8 mouse cellular contexts compared by ENCODE assay signal in the genomic region with DNA sequence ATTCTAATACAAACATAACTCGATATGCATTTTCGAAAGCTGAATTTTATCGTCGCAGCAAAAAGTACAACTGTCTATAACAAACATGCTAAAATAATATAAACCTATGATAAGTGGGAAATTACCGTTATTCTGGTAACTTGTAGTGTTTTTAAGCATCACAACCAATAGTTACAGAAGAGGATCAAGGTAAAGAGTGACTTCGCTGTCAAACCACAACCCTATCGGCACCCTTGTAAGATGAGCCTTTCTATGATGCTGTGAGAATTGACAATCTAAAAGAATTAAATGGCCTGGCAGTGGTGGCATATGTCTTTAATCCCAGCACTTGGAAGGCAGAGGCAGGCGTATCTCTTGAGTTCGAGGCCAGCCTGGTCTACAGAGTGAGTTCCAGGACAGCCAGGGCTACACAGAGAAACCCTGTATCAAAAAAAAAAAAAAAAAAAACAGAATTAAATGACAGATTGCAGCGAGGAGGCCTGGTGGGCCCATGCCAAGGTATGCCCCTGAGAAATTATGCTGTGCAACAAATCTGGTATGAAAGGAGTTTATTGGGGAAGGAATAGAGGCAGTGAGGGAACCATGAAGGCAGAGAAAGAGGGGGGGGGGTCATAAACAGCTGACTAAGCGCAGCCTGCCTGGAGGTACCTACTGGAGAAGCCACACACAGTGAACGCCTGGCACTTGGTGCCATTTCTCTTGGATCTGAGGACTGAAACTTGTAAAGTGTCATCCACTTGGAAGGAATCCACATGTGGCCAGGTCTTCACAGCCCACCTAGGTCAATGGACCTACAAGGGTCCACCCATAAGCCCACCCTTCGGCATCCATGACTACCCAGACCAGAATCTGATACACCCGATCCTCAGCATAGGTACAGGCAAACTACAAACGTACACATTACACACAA. TPM values are rescaled to one million over a fixed set of nuclear protein-coding genes. Genes with fewer than 3 reads are reported as not detected.
A peak's percentile ranks its signal among the peaks of the same experiment; 100 is the strongest.
DNase-seq lines count a peak whose midpoint lies in the region; ATAC-seq and TF ChIP-seq lines count a peak whose summit lies in the region.

No protein-coding gene starts in this region.

- peak overlapping the region; percentile 91 for H3K4me2 ChIP-seq in embryonic facial prominence, embryonic 12.5 days (replicated peaks)
- peak overlapping the region; percentile 62 for H3K4me2 ChIP-seq in hindbrain, embryonic 14.5 days (replicated peaks)
- peak overlapping the region; percentile 72 for H3K4me2 ChIP-seq in midbrain, embryonic 14.5 days (ENCODE audit: low read length)

- peak overlapping the region; percentile 95 for H3K4me3 ChIP-seq in left cerebral cortex, adult 2 months
- peak overlapping the region; percentile 70 for H3K4me3 ChIP-seq in embryonic facial prominence, embryonic 12.5 days
- H3K4me3 ChIP-seq in hindbrain, embryonic 14.5 days (replicated peaks; ENCODE audit: low read length), result peak overlapping the region; percentile 85
- H3K4me3 ChIP-seq in midbrain, embryonic 14.5 days (replicated peaks; ENCODE audit: low read depth, low read length), result peak overlapping the region; percentile 71
- no peak overlapping the region for H3K4me3 ChIP-seq in thymus, adult 2 months (ENCODE audit: control insufficient read depth, insufficient read depth, low read length)

- H3K4me1 ChIP-seq in embryonic facial prominence, embryonic 12.5 days, result peaks cover 62% of the 10 kb centered on the region
- H3K4me1 ChIP-seq in hindbrain, embryonic 14.5 days (replicated peaks; ENCODE audit: control insufficient read depth, insufficient read depth, low read length), result peaks cover 36% of the 10 kb centered on the region
- peaks cover 44% of the 10 kb centered on the region for H3K4me1 ChIP-seq in midbrain, embryonic 14.5 days (ENCODE audit: control insufficient read depth, insufficient read depth, low read length)
- peaks cover 14% of the 10 kb centered on the region for H3K4me1 ChIP-seq in thymus, adult 2 months (replicated peaks; ENCODE audit: control insufficient read depth, insufficient read depth, low read length)

- no peak for DNase-seq in left cerebral cortex, adult 2 months (ENCODE audit: extremely low spot score in 1 of 2, low spot score in 2 of 2)
- no peak for DNase-seq in left cerebral cortex, adult 11 months (ENCODE audit: low spot score)
- DNase-seq in hindbrain, embryonic 14.5 days (ENCODE audit: low spot score), result no peak
- no peak for DNase-seq in midbrain, embryonic 14.5 days
- DNase-seq in adrenal gland, postnatal 14 days, result no peak
- no peak for DNase-seq in thymus, adult 2 months

- intact Hi-C loops in left cerebral cortex, adult 2 months (cut with DNase I), result loop anchor here (5.0 kb wide), 1 partner anchor 68 kb away; no protein-coding TSS in a partner anchor

- H3K36me3 ChIP-seq in embryonic facial prominence, embryonic 12.5 days, result peaks cover 8% of the 10 kb centered on the region; the same call in 1 of the 2 replicates
- 0 out of 2 replicates have a peak, but pooled peaks cover 5% of the 10 kb centered on the region for H3K36me3 ChIP-seq in hindbrain, embryonic 14.5 days (replicated peaks; ENCODE audit: control insufficient read depth, insufficient read depth)
- 0 out of 2 replicates have a peak, but pooled peaks cover 7% of the 10 kb centered on the region for H3K36me3 ChIP-seq in midbrain, embryonic 14.5 days (ENCODE audit: control insufficient read depth, insufficient read depth, low read length)
- no peaks in the 10 kb centered on the region for H3K36me3 ChIP-seq in thymus, adult 2 months (ENCODE audit: control insufficient read depth, insufficient read depth, low read length)

- H3K9me3 ChIP-seq in embryonic facial prominence, embryonic 12.5 days, result no peaks in the 10 kb centered on the region
- H3K9me3 ChIP-seq in hindbrain, embryonic 14.5 days (ENCODE audit: control insufficient read depth, low read length), result no peaks in the 10 kb centered on the region
- no peaks in the 10 kb centered on the region for H3K9me3 ChIP-seq in midbrain, embryonic 14.5 days (ENCODE audit: control insufficient read depth, low read length)

- no peak overlapping the region for H3K9ac ChIP-seq in embryonic facial prominence, embryonic 12.5 days
- H3K9ac ChIP-seq in hindbrain, embryonic 14.5 days, result peak overlapping the region; percentile 48
- H3K9ac ChIP-seq in midbrain, embryonic 14.5 days (replicated peaks; ENCODE audit: low read length), result no peak overlapping the region

- no peak for TF ChIP-seq CTCF in left cerebral cortex, adult 2 months (IDR thresholded peaks at IDR 0.05)
- no peak for TF ChIP-seq CTCF in thymus, adult 2 months (IDR thresholded peaks at IDR 0.05; ENCODE audit: borderline replicate concordance, control insufficient read depth, extremely low read depth, insufficient read depth, low read length, poor library complexity)

- peak overlapping the region; percentile 13; the same call in 1 of the 2 replicates for H3K27ac ChIP-seq in left cerebral cortex, adult 2 months
- H3K27ac ChIP-seq in embryonic facial prominence, embryonic 12.5 days, result peak overlapping the region; percentile 84
- H3K27ac ChIP-seq in hindbrain, embryonic 14.5 days, result peak overlapping the region; percentile 90
- peak overlapping the region; percentile 91 for H3K27ac ChIP-seq in midbrain, embryonic 14.5 days (replicated peaks; ENCODE audit: low read depth, low read length)
- H3K27ac ChIP-seq in thymus, adult 2 months (ENCODE audit: control insufficient read depth, insufficient read depth, low read length), result no peak overlapping the region

- WGBS in embryonic facial prominence, embryonic 12.5 days, result 66% methylated on average over 15 of the region's 15 CpGs
- 71% methylated on average over 15 of the region's 15 CpGs for WGBS in hindbrain, embryonic 14.5 days
- WGBS in midbrain, embryonic 14.5 days, result 67% methylated on average over 15 of the region's 15 CpGs
- 63% methylated on average over 15 of the region's 15 CpGs for WGBS in thymus, adult 2 months

- ATAC-seq in embryonic facial prominence, embryonic 12.5 days (ENCODE audit: insufficient number of reproducible peaks, insufficient read depth, low FRiP score, low TSS enrichment), result no peak
- ATAC-seq in hindbrain, embryonic 14.5 days (ENCODE audit: low FRiP score), result no peak
- ATAC-seq in midbrain, embryonic 14.5 days (ENCODE audit: low FRiP score, low TSS enrichment), result no peak
- no peak for ATAC-seq in megakaryocyte-erythroid progenitor cell, adult 5-6 weeks (replicated peaks; ENCODE audit: low FRiP score, low TSS enrichment, poor library complexity, severe bottlenecking)

- no peak for TF ChIP-seq POLR2A in thymus, adult 2 months (IDR thresholded peaks at IDR 0.05; ENCODE audit: control insufficient read depth, extremely low read depth, insufficient read depth, low read length, poor library complexity)

- H3K27me3 ChIP-seq in embryonic facial prominence, embryonic 12.5 days, result no peaks in the 10 kb centered on the region
- no peaks in the 10 kb centered on the region for H3K27me3 ChIP-seq in hindbrain, embryonic 14.5 days (ENCODE audit: control insufficient read depth, insufficient read depth, low read length)
- H3K27me3 ChIP-seq in midbrain, embryonic 14.5 days (ENCODE audit: control insufficient read depth, insufficient read depth, low read length), result no peaks in the 10 kb centered on the region
- H3K27me3 ChIP-seq in thymus, adult 2 months (ENCODE audit: control insufficient read depth, insufficient read depth, low read length), result no peaks in the 10 kb centered on the region

RNA-seq across cellular contexts. Expression of a gene that starts 0.8 kb away (rescaled TPM):
- 10 to 100 TPM; 21.9 to 23.5 TPM for total RNA-seq in left cerebral cortex, adult 2 months (2021)
- polyA plus RNA-seq in embryonic facial prominence, embryonic 12.5 days (2016; fragmentation: Nextera tagmentation; extraction: Ambion mirVana), result 59.1 and 64.8 TPM in 2 replicates
- polyA plus RNA-seq in hindbrain, embryonic 14.5 days (2014; fragmentation: Nextera tagmentation; extraction: Ambion mirVana), result 55.5 and 77.7 TPM in 2 replicates
- 64.8 and 77.7 TPM in 2 replicates for polyA plus RNA-seq in midbrain, embryonic 14.5 days (2014; fragmentation: Nextera tagmentation; extraction: Ambion mirVana)
- 75.2 and 104 TPM in 2 replicates for total RNA-seq in adrenal gland, postnatal 14 days (2021)
- polyA plus RNA-seq in thymus, adult 2 months (2012; rRNA removed), result 77.4 and 91.1 TPM in 2 replicates
- 161 and 205 TPM in 2 replicates for total RNA-seq in megakaryocyte-erythroid progenitor cell, adult 5-6 weeks (2014; fragmentation: Nextera tagmentation)
- total RNA-seq in megakaryocyte-erythroid progenitor cell, adult 5-6 weeks (2017), result 56.2 and 61.8 TPM in 2 replicates

RNA-seq across cellular contexts. Expression of a gene that starts 1.3 kb away (rescaled TPM):
- total RNA-seq in left cerebral cortex, adult 2 months (2021), result 1 to 10 TPM; 2.5 to 2.8 TPM
- 455 and 459 TPM in 2 replicates for polyA plus RNA-seq in embryonic facial prominence, embryonic 12.5 days (2016; fragmentation: Nextera tagmentation; extraction: Ambion mirVana)
- 260 and 277 TPM in 2 replicates for polyA plus RNA-seq in hindbrain, embryonic 14.5 days (2014; fragmentation: Nextera tagmentation; extraction: Ambion mirVana)
- 234 and 284 TPM in 2 replicates for polyA plus RNA-seq in midbrain, embryonic 14.5 days (2014; fragmentation: Nextera tagmentation; extraction: Ambion mirVana)
- 48.5 and 57.7 TPM in 2 replicates for total RNA-seq in adrenal gland, postnatal 14 days (2021)
- 220 and 273 TPM in 2 replicates for polyA plus RNA-seq in thymus, adult 2 months (2012; rRNA removed)
- total RNA-seq in megakaryocyte-erythroid progenitor cell, adult 5-6 weeks (2014; fragmentation: Nextera tagmentation), result 82.3 and 91.5 TPM in 2 replicates
- 49.2 and 87.0 TPM in 2 replicates for total RNA-seq in megakaryocyte-erythroid progenitor cell, adult 5-6 weeks (2017)

RNA-seq across cellular contexts. Expression of a gene that starts 38.9 kb away (rescaled TPM):
- 10 to 100 TPM; 21.2 to 29.4 TPM for total RNA-seq in left cerebral cortex, adult 2 months (2021)
- polyA plus RNA-seq in embryonic facial prominence, embryonic 12.5 days (2016; fragmentation: Nextera tagmentation; extraction: Ambion mirVana), result 28.4 and 29.6 TPM in 2 replicates
- 17.9 and 27.6 TPM in 2 replicates for polyA plus RNA-seq in hindbrain, embryonic 14.5 days (2014; fragmentation: Nextera tagmentation; extraction: Ambion mirVana)
- 6.6 and 26.6 TPM in 2 replicates for polyA plus RNA-seq in midbrain, embryonic 14.5 days (2014; fragmentation: Nextera tagmentation; extraction: Ambion mirVana)
- 74.4 and 78.6 TPM in 2 replicates for total RNA-seq in adrenal gland, postnatal 14 days (2021)
- 17.2 and 26.7 TPM in 2 replicates for polyA plus RNA-seq in thymus, adult 2 months (2012; rRNA removed)
- total RNA-seq in megakaryocyte-erythroid progenitor cell, adult 5-6 weeks (2014; fragmentation: Nextera tagmentation), result 0.20 and 0.37 TPM in 2 replicates
- not detected in 2 replicates for total RNA-seq in megakaryocyte-erythroid progenitor cell, adult 5-6 weeks (2017)
